ENCODE assay signal across 23 mouse cellular contexts in the genomic region with DNA sequence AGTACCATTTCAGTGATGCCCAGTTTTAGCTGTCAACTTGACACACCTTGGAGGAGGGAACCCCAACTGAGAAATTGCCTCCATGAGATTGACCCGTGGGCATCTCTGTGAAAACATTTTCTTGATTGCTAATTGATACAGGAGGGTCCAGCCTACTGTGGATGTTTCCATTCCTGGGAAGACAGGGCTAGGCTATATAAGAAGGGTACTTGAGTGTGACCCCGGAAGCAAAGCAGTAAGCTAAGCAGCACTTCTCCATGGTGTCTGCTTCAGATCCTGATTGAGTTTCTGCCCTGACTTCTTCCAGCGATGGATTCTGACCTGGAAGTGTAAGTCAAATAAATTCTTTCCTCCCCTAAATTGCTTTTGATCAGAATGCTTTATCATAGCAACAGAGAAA.
"Had no signal": no experiment of that assay in that cellular context is flagged by ENCODE, and none has a peak within 500 bp of the region (broad histone marks: within the 10 kb centered on the region; RNA-seq: fewer than 3 reads in every experiment).

No protein-coding gene starts in this region.

- H3K36me3 ChIP-seq: heart, embryonic 13.5 days; heart, embryonic 15.5 days; hindbrain, embryonic 13.5 days; hindbrain, embryonic 15.5 days; limb, embryonic 13.5 days; limb, embryonic 15.5 days; liver, embryonic 12.5 days had no signal

- H3K27me3 ChIP-seq: heart, embryonic 13.5 days; heart, embryonic 15.5 days; hindbrain, embryonic 13.5 days; hindbrain, embryonic 15.5 days; limb, embryonic 13.5 days; limb, embryonic 15.5 days; liver, embryonic 12.5 days had no signal

- H3K9me3 ChIP-seq: heart, embryonic 13.5 days; heart, embryonic 15.5 days; hindbrain, embryonic 13.5 days; hindbrain, embryonic 15.5 days; limb, embryonic 13.5 days; limb, embryonic 15.5 days; liver, embryonic 12.5 days had no signal

- H3K9ac ChIP-seq: forebrain, postnatal 0 days; heart, embryonic 13.5 days; heart, embryonic 15.5 days; hindbrain, embryonic 13.5 days; hindbrain, embryonic 15.5 days; limb, embryonic 13.5 days; limb, embryonic 15.5 days; liver, embryonic 12.5 days; liver, embryonic 14.5 days had no signal

- H3K4me3 ChIP-seq: heart, embryonic 13.5 days; heart, embryonic 15.5 days; hindbrain, embryonic 13.5 days; hindbrain, embryonic 15.5 days; limb, embryonic 13.5 days; limb, embryonic 15.5 days; liver, embryonic 12.5 days had no signal

- H3K4me1 ChIP-seq: heart, embryonic 13.5 days; heart, embryonic 15.5 days; hindbrain, embryonic 13.5 days; hindbrain, embryonic 15.5 days; limb, embryonic 13.5 days; limb, embryonic 15.5 days had no signal

- H3K4me2 ChIP-seq: heart, embryonic 11.5 days; heart, embryonic 13.5 days; heart, embryonic 15.5 days; hindbrain, embryonic 13.5 days; hindbrain, embryonic 15.5 days; limb, embryonic 13.5 days; limb, embryonic 15.5 days; liver, embryonic 12.5 days had no signal

- H3K27ac ChIP-seq: heart, embryonic 13.5 days; heart, embryonic 15.5 days; hindbrain, embryonic 13.5 days; hindbrain, embryonic 15.5 days; hindbrain, postnatal 0 days; limb, embryonic 13.5 days; limb, embryonic 15.5 days; liver, embryonic 12.5 days; liver, embryonic 14.5 days had no signal

- ATAC-seq: forebrain, postnatal 0 days; hindbrain, postnatal 0 days; intestine, embryonic 16.5 days; liver, embryonic 12.5 days had no signal

- DNase-seq: forebrain, postnatal 0 days; gastrocnemius, postnatal 14 days; gastrocnemius, postnatal 36 days; heart, postnatal 14 days; heart, postnatal 36 days; kidney, adult 11 months; kidney, adult 2 months; kidney, postnatal 25 days; layer of hippocampus, adult 9-11 months; layer of hippocampus, postnatal 36 days; left cerebral cortex, postnatal 4 days; lung, adult 18-20 months had no signal
